Comparison of ENCODE assay signal across 8 mouse cellular contexts in genomic region chr17:57078336-57078735, GRCm38 (mm10). TPM values are rescaled to one million over a fixed set of nuclear protein-coding genes. Genes with fewer than 3 reads are reported as not detected.
DNase-seq lines count a peak whose midpoint lies in the region; ATAC-seq and TF ChIP-seq lines count a peak whose summit lies in the region.

TSS of gene Dennd1c (minus strand) at chr17:57078514.

- 53% methylated on average over 6 of the region's 6 CpGs for WGBS in embryonic facial prominence, embryonic 12.5 days
- 51% methylated on average over 6 of the region's 6 CpGs for WGBS in embryonic facial prominence, embryonic 10.5 days
- 43% methylated on average over 6 of the region's 6 CpGs for WGBS in intestine, embryonic 16.5 days
- 54% methylated on average over 6 of the region's 6 CpGs for WGBS in neural tube, embryonic 15.5 days

- H3K9ac ChIP-seq in embryonic facial prominence, embryonic 12.5 days: no peak within 1 kb of the TSS
- H3K9ac ChIP-seq in CH12.LX (ENCODE audit: insufficient read depth, low read depth): peak within 1 kb of the TSS; percentile 78
- H3K9ac ChIP-seq in intestine, embryonic 16.5 days (ENCODE audit: low read depth, low read length): peak within 1 kb of the TSS; percentile 38
- H3K9ac ChIP-seq in neural tube, embryonic 15.5 days (replicated peaks): no peak within 1 kb of the TSS

- no peaks in the 10 kb centered on the region for H3K9me3 ChIP-seq in embryonic facial prominence, embryonic 12.5 days
- H3K9me3 ChIP-seq in embryonic facial prominence, embryonic 10.5 days: no peaks in the 10 kb centered on the region
- no peaks in the 10 kb centered on the region for H3K9me3 ChIP-seq in CH12.LX (replicated peaks; ENCODE audit: low read length)
- H3K9me3 ChIP-seq in intestine, embryonic 16.5 days (ENCODE audit: control insufficient read depth, low read length): no peaks in the 10 kb centered on the region
- no peaks in the 10 kb centered on the region for H3K9me3 ChIP-seq in neural tube, embryonic 15.5 days (replicated peaks)

- DNase-seq in embryonic facial prominence, embryonic 10.5 days (ENCODE audit: low spot score): no peak
- peak; percentile 80 for DNase-seq in CH12.LX (ENCODE audit: extremely low read depth)
- no peak for DNase-seq in yolk sac, embryonic 10.5 days (ENCODE audit: low spot score)
- DNase-seq in urinary bladder, postnatal 14 days (ENCODE audit: low spot score): no peak
- DNase-seq in layer of hippocampus, postnatal 10 days (ENCODE audit: low spot score in 2 of 2): no peak

- TF ChIP-seq RAD21 in CH12.LX (IDR thresholded peaks at IDR 0.05; ENCODE audit: low read depth, low read length): no peak

- no peaks in the 10 kb centered on the region for H3K36me3 ChIP-seq in embryonic facial prominence, embryonic 12.5 days
- H3K36me3 ChIP-seq in embryonic facial prominence, embryonic 10.5 days (replicated peaks): peaks cover 14% of the 10 kb centered on the region; the same call in 1 of the 2 replicates
- H3K36me3 ChIP-seq in CH12.LX (replicated peaks in 1 of 2; ENCODE audit: control insufficient read depth in 1 of 2, insufficient read depth in 1 of 2, low read length in 1 of 2): peaks cover 21 to 60% of the 10 kb centered on the region in 2 experiments
- H3K36me3 ChIP-seq in intestine, embryonic 16.5 days (ENCODE audit: control insufficient read depth, insufficient read depth, low read length): no peaks in the 10 kb centered on the region; the same call in 1 of the 2 replicates
- H3K36me3 ChIP-seq in neural tube, embryonic 15.5 days: peaks cover 29% of the 10 kb centered on the region

- ATAC-seq in embryonic facial prominence, embryonic 12.5 days (ENCODE audit: insufficient number of reproducible peaks, insufficient read depth, low FRiP score, low TSS enrichment): peak; percentile 49; the same call in 1 of the 2 replicates
- ATAC-seq in intestine, embryonic 16.5 days: peak; percentile 14; the same call in 1 of the 2 replicates
- 0 out of 2 replicates have a peak, but pooled peaks have one; percentile 25 for ATAC-seq in neural tube, embryonic 15.5 days (ENCODE audit: low FRiP score)

- TF ChIP-seq POLR2A in CH12.LX (IDR thresholded peaks at IDR 0.05; ENCODE audit: low read depth, low read length): peak; percentile 68

- H3K79me2 ChIP-seq in CH12.LX (replicated peaks; ENCODE audit: control insufficient read depth, extremely low read depth, insufficient read depth, poor library complexity, severe bottlenecking): peaks cover 9% of the 10 kb centered on the region; the same call in 1 of the 2 replicates

- dilution Hi-C loops in CH12.LX (cut with MboI; ENCODE audit: extremely low pct_ligation_motif_present, extremely low pct_unique_long_range_greater_than_20kb, low sequenced_read_pairs): no loop called here

- H3K27ac ChIP-seq in embryonic facial prominence, embryonic 12.5 days: no peak within 1 kb of the TSS
- no peak within 1 kb of the TSS for H3K27ac ChIP-seq in embryonic facial prominence, embryonic 10.5 days (replicated peaks)
- H3K27ac ChIP-seq in CH12.LX (ENCODE audit: insufficient read depth, low read depth): peak within 1 kb of the TSS; percentile 80
- H3K27ac ChIP-seq in intestine, embryonic 16.5 days (ENCODE audit: low read length): 0 out of 2 replicates have a peak within 1 kb of the TSS, but pooled peaks have one; percentile 5
- H3K27ac ChIP-seq in neural tube, embryonic 15.5 days (replicated peaks): no peak within 1 kb of the TSS

- no peak; the same call in 1 of the 2 replicates for TF ChIP-seq EP300 in CH12.LX (IDR thresholded peaks at IDR 0.05; ENCODE audit: low read length)

- no peaks in the 10 kb centered on the region; the same call in 1 of the 2 replicates for H3K27me3 ChIP-seq in embryonic facial prominence, embryonic 12.5 days
- H3K27me3 ChIP-seq in embryonic facial prominence, embryonic 10.5 days (replicated peaks; ENCODE audit: low read depth, poor library complexity, severe bottlenecking): 0 out of 2 replicates have a peak, but pooled peaks cover 5% of the 10 kb centered on the region
- H3K27me3 ChIP-seq in CH12.LX (replicated peaks): no peaks in the 10 kb centered on the region
- no peaks in the 10 kb centered on the region for H3K27me3 ChIP-seq in intestine, embryonic 16.5 days (replicated peaks; ENCODE audit: control insufficient read depth, insufficient read depth, low read length)
- no peaks in the 10 kb centered on the region for H3K27me3 ChIP-seq in neural tube, embryonic 15.5 days (replicated peaks)

- TF ChIP-seq CTCF in CH12.LX (conservative IDR thresholded peaks at IDR 0.05 in 1 of 2, IDR thresholded peaks at IDR 0.05 in 1 of 2; ENCODE audit: low read depth in 2 of 2, low read length in 2 of 2): no peak

- in situ Hi-C loops in CH12.LX (cut with MboI; ENCODE audit: low pct_ligation_motif_present, low pct_unique_long_range_greater_than_20kb, low sequenced_read_pairs): loop anchor here (25.0 kb wide), 1 partner anchor 259 kb away; no protein-coding TSS in a partner anchor

- no peaks in the 10 kb centered on the region for H3K4me1 ChIP-seq in embryonic facial prominence, embryonic 12.5 days
- H3K4me1 ChIP-seq in embryonic facial prominence, embryonic 10.5 days: peaks cover 8% of the 10 kb centered on the region; the same call in 1 of the 2 replicates
- H3K4me1 ChIP-seq in CH12.LX (ENCODE audit: control insufficient read depth in 1 of 2, insufficient read depth in 2 of 2): peaks cover 26 to 54% of the 10 kb centered on the region in 2 experiments
- H3K4me1 ChIP-seq in intestine, embryonic 16.5 days (ENCODE audit: control insufficient read depth, insufficient read depth, low read length): 0 out of 2 replicates have a peak, but pooled peaks cover 6% of the 10 kb centered on the region
- H3K4me1 ChIP-seq in neural tube, embryonic 15.5 days: peaks cover 2% of the 10 kb centered on the region

- no peak within 1 kb of the TSS for H3K4me2 ChIP-seq in embryonic facial prominence, embryonic 12.5 days (replicated peaks)
- peak within 1 kb of the TSS; percentile 62 for H3K4me2 ChIP-seq in CH12.LX (ENCODE audit: insufficient read depth, low read depth, poor library complexity, severe bottlenecking)
- H3K4me2 ChIP-seq in intestine, embryonic 16.5 days (ENCODE audit: low read depth, low read length): no peak within 1 kb of the TSS
- no peak within 1 kb of the TSS for H3K4me2 ChIP-seq in neural tube, embryonic 15.5 days

- H3K4me3 ChIP-seq in embryonic facial prominence, embryonic 12.5 days: no peak within 1 kb of the TSS
- H3K4me3 ChIP-seq in embryonic facial prominence, embryonic 10.5 days: no peak within 1 kb of the TSS
- H3K4me3 ChIP-seq in CH12.LX (replicated peaks in 1 of 3; ENCODE audit: low read depth in 2 of 3, low read length in 2 of 3, poor library complexity in 1 of 3): peak within 1 kb of the TSS; percentile 49 to 60 (median 59)
- no peak within 1 kb of the TSS for H3K4me3 ChIP-seq in intestine, embryonic 16.5 days (ENCODE audit: low read length)
- H3K4me3 ChIP-seq in neural tube, embryonic 15.5 days (replicated peaks): no peak within 1 kb of the TSS

TF ChIP-seq in CH12.LX, 34 proteins besides CTCF, POLR2A, EP300 and RAD21:
- TF ChIP-seq IRF4 (IDR thresholded peaks at IDR 0.05; ENCODE audit: low read depth, low read length): peak; percentile 25; the same call in 1 of the 2 replicates
- TF ChIP-seq TCF12 (IDR thresholded peaks at IDR 0.05; ENCODE audit: low read depth, low read length): peak; percentile 62
- TF ChIP-seq CHD2 (IDR thresholded peaks at IDR 0.05; ENCODE audit: low read length): peak; percentile 76
- 0 out of 2 replicates have a peak, but pooled peaks have one; percentile 30 for TF ChIP-seq MAZ (IDR thresholded peaks at IDR 0.05; ENCODE audit: low read depth, low read length)
- TF ChIP-seq BHLHE40 (IDR thresholded peaks at IDR 0.05; ENCODE audit: low read depth, low read length): no peak
- TF ChIP-seq SIN3A (IDR thresholded peaks at IDR 0.05; ENCODE audit: low read length): 0 out of 2 replicates have a peak, but pooled peaks have one; percentile 55
- TF ChIP-seq ELF1 (IDR thresholded peaks at IDR 0.05; ENCODE audit: low read depth, low read length): peak; percentile 64
- TF ChIP-seq TBP (conservative IDR thresholded peaks at IDR 0.05; ENCODE audit: low read depth, low read length): no peak
- TF ChIP-seq NELFE (IDR thresholded peaks at IDR 0.05; ENCODE audit: low read depth, low read length): peak; percentile 47; the same call in 1 of the 2 replicates

RNA-seq across cellular contexts. Expression of gene Dennd1c, which starts in this region (rescaled TPM):
- 1.4 and 3.2 TPM in 2 replicates for polyA plus RNA-seq in embryonic facial prominence, embryonic 12.5 days (2016; fragmentation: Nextera tagmentation; extraction: Ambion mirVana)
- polyA plus RNA-seq in embryonic facial prominence, embryonic 10.5 days (2016; fragmentation: Nextera tagmentation; extraction: Ambion mirVana): 2.0 and 2.8 TPM in 2 replicates
- 7.2 and 9.7 TPM in 2 replicates for total RNA-seq in CH12.LX (2012; rRNA removed)
- 6.8 and 7.1 TPM in 2 replicates for total RNA-seq in CH12.LX (2014; rRNA removed)
- polyA plus RNA-seq in CH12.LX (2012; ENCODE audit: insufficient read length, low read depth): 33.9 and 36.9 TPM in 2 replicates
- 7.4 and 8.1 TPM in 2 replicates for polyA plus RNA-seq in intestine, embryonic 16.5 days (2015; fragmentation: Nextera tagmentation; extraction: Ambion mirVana)
- polyA plus RNA-seq in neural tube, embryonic 15.5 days (2015; fragmentation: Nextera tagmentation; extraction: Ambion mirVana): 5.6 and 7.7 TPM in 2 replicates
- 1 to 10 TPM; 1.2 to 1.9 TPM for total RNA-seq in layer of hippocampus, postnatal 10 days (2021)

Comparison
In these comparisons a context has a peak if more than half of its experiments do, and no peak if none do; other contexts are left out.
1. H3K27ac ChIP-seq: peak in CH12.LX (single experiment) and intestine, embryonic 16.5 days (single experiment); none in embryonic facial prominence, embryonic 12.5 days (single experiment), embryonic facial prominence, embryonic 10.5 days (single experiment) and neural tube, embryonic 15.5 days (single experiment).
2. H3K4me3 ChIP-seq: peak in CH12.LX (3 of 3); none in embryonic facial prominence, embryonic 12.5 days (single experiment), embryonic facial prominence, embryonic 10.5 days (single experiment), intestine, embryonic 16.5 days (single experiment) and neural tube, embryonic 15.5 days (single experiment).
3. H3K9ac ChIP-seq: peak in CH12.LX (single experiment) and intestine, embryonic 16.5 days (single experiment); none in embryonic facial prominence, embryonic 12.5 days (single experiment) and neural tube, embryonic 15.5 days (single experiment).
4. Peak in every context shown above with its lines, with median percentiles within 50 percentile points of each other: ATAC-seq.